Mouse (Mus musculus): Measurements from ENCODE around the gene Atp6v1fnb. TPM values are rescaled to one million over a fixed set of nuclear protein-coding genes. Genes with fewer than 3 reads are reported as not detected.
A peak's percentile ranks its signal among the peaks of the same experiment; 100 is the strongest.

The Atp6v1fnb gene
- polyA plus RNA-seq, 1 experiment: not detected

DNA sequence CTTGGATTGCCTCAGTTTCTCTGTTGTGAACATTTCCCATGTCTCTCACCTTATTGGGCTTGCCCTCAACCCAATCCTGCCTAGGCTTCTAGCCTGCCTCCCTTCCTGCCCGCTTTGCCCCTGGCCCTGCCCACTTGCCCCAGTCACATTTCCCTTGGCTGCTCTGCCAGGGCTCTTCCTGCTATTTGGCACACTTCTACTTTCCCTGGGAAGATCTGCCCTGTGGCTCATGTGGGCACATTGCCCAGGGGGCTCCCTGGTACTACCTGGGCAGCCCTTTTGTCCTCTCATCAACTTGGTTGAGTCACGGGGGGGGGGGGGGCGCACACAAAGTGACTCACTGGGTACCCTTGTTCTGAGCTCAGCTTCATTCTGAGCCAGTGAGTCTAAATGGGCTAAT, 39.1 kb upstream of the Atp6v1fnb start:
- TF ChIP-seq CEBPB (IDR thresholded peaks at IDR 0.05; ENCODE audit: low read depth): no peak
- no peak for TF ChIP-seq FOSL1 (IDR thresholded peaks at IDR 0.05; ENCODE audit: insufficient read depth, low read length, poor library complexity, severe bottlenecking)
- no peak for TF ChIP-seq CTCF (IDR thresholded peaks at IDR 0.05; ENCODE audit: control insufficient read depth, insufficient read depth, insufficient read length)
- no peak for TF ChIP-seq MYOD1 (IDR thresholded peaks at IDR 0.05; ENCODE audit: control insufficient read depth, insufficient read length, low read depth)
- no peak for TF ChIP-seq MYOG (IDR thresholded peaks at IDR 0.05; ENCODE audit: control insufficient read depth, extremely low read depth, insufficient read length)
- TF ChIP-seq USF1 (IDR thresholded peaks at IDR 0.05; ENCODE audit: low read depth): no peak
- no peak for TF ChIP-seq MAX (IDR thresholded peaks at IDR 0.05)
- Histone ChIP-seq H3K79me2 (ENCODE audit: control insufficient read depth, insufficient read depth) (peaks cover 37% of the 10 kb centered on the region), H3K79me3 (ENCODE audit: low read depth) (peaks cover 22% of the 10 kb centered on the region), H3K36me3 (ENCODE audit: control insufficient read depth, insufficient read depth) (peaks cover 2% of the 10 kb centered on the region), H3ac (ENCODE audit: control insufficient read depth, insufficient read length, low read depth) (no peak overlapping the region), H3K4me3 (ENCODE audit: insufficient read depth, poor library complexity, severe bottlenecking) (no peak overlapping the region), H3K27me3 (ENCODE audit: control insufficient read depth, insufficient read depth, insufficient read length) (no peaks in the 10 kb centered on the region)

DNA sequence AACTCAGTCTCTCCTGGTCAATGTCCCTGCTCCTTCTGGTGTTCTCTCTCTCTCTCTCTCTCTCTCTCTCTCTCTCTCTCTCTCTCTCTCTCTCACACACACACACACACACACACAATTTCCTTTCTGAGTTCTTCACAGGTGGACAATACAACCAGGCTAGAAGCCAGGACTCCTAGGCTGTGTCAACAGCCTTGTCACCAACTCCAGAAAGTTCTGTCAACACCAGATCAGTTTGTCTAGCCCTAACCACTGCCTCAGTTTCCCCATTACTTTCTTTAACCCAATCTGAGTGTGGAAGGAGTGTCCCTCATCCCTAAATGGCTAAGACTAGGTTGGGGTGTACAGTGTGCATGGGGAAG, 38.6 kb upstream of the Atp6v1fnb start:
- Histone ChIP-seq H3K79me3 (ENCODE audit: low read depth) (peaks cover 22% of the 10 kb centered on the region), H3K4me3 (ENCODE audit: insufficient read depth, poor library complexity, severe bottlenecking) (peak overlapping the region; percentile 64), H3K79me2 (ENCODE audit: control insufficient read depth, insufficient read depth) (peaks cover 42% of the 10 kb centered on the region), H3K36me3 (ENCODE audit: control insufficient read depth, insufficient read depth) (peaks cover 7% of the 10 kb centered on the region), H3ac (ENCODE audit: control insufficient read depth, insufficient read length, low read depth) (no peak overlapping the region), H3K27me3 (ENCODE audit: control insufficient read depth, insufficient read depth, insufficient read length) (no peaks in the 10 kb centered on the region)
- no peak for TF ChIP-seq MYOD1 (IDR thresholded peaks at IDR 0.05; ENCODE audit: control insufficient read depth, insufficient read length, low read depth)

DNA sequence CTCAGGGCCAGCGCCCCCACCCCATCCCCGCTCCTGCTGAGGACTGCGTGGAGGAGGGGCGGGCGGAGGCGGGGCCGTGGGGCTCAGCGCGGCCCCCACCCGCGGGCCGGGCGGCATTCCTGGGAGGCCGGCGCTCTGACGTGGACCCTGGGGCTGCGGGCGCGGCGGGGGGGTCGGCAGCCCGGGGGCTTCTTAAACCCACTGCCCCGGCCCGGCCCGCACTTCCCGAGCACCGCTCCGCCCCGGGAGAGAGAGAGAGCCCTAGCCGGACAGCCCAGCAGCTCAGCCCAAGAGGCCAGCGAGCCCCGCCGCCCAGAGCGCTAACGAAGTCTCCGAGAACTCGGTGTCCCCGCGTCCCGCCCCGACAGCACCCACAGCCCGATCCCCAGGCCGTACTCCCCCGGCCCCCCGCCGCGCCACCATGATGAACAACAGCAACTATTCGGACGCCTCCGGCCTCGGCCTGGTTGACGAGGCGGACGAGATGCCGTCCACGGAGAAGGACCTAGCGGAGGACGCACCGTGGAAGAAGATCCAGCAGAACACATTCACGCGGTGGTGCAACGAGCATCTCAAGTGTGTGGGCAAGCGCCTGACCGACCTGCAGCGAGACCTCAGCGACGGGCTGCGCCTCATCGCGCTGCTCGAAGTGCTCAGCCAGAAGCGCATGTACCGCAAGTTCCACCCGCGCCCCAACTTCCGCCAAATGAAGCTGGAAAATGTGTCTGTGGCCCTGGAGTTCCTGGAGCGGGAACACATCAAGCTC, 38.0 kb upstream of the Atp6v1fnb start, which contains the start of gene Flnc:
Gene Flnc (plus strand): TSS at position 219 of the 766 bp plus-strand sequence.
- Histone ChIP-seq H3K79me3 (ENCODE audit: low read depth) (peaks cover 22% of the 10 kb centered on the region), H3K27me3 (ENCODE audit: control insufficient read depth, insufficient read depth, insufficient read length) (no peaks in the 10 kb centered on the region), H3ac (ENCODE audit: control insufficient read depth, insufficient read length, low read depth) (peak within 1 kb of the TSS; percentile 77), H3K36me3 (ENCODE audit: control insufficient read depth, insufficient read depth) (peaks cover 11% of the 10 kb centered on the region), H3K79me2 (ENCODE audit: control insufficient read depth, insufficient read depth) (peaks cover 47% of the 10 kb centered on the region), H3K4me3 (ENCODE audit: insufficient read depth, poor library complexity, severe bottlenecking) (peak within 1 kb of the TSS; percentile 64)
- TF ChIP-seq FOSL1 (IDR thresholded peaks at IDR 0.05; ENCODE audit: insufficient read depth, low read length, poor library complexity, severe bottlenecking) (no peak), MYOG (IDR thresholded peaks at IDR 0.05; ENCODE audit: control insufficient read depth, extremely low read depth, insufficient read length) (no peak), MYOD1 (IDR thresholded peaks at IDR 0.05; ENCODE audit: control insufficient read depth, insufficient read length, low read depth) (no peak)

DNA sequence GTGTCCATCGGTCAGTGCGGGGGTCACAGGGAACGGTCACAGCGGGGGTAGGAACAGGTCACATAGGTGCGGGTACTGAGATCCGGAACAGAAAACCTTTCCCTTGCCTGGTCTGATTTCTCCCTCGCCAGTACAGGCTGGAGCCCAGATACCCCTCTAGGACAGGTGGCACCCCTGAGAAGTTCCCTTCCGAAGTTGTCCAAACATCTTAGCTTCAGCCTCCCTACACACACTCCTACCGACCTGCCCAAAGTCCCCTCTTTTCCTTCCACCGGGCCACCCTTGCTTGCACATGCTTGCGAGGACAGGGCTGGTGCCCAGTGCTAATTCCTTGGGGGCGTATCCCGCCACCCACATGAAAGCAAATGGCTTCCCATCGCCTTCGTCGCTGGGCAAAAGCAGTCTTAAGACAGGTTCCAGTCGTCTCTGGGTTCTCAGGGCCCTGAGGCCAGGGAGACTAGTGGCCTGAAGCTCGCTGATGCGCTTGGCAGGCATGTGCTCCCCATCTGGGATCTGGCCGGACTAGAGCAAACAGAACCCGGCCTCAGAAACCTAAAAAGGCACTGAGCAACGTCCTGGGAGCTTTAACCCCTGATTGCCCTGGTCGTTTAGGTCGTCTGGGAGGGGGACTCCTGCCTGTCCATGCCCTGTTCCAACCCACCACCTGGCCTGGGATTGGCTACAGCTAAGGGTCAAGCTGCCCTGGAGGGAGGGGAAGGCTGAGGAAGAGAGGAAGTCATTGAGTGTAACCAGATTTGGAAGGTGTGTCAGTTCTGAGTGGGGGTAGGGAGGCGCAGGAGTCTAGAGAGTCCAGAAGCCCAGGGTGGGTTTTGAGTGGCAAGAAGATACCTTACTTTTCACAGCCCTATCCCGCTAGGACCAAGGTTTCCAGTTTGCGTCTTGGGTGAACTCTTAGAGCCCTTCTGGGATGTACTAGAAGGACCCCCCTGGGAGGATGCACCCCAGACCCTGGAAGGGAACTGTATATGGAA, 37.1 kb upstream of the Atp6v1fnb start:
- TF ChIP-seq USF1 (IDR thresholded peaks at IDR 0.05; ENCODE audit: low read depth) (no peak), MYOG (IDR thresholded peaks at IDR 0.05; ENCODE audit: control insufficient read depth, extremely low read depth, insufficient read length) (no peak), MAX (IDR thresholded peaks at IDR 0.05) (peak; percentile 44), CTCF (IDR thresholded peaks at IDR 0.05; ENCODE audit: control insufficient read depth, insufficient read depth, insufficient read length) (no peak), MYOD1 (IDR thresholded peaks at IDR 0.05; ENCODE audit: control insufficient read depth, insufficient read length, low read depth) (no peak), FOSL1 (IDR thresholded peaks at IDR 0.05; ENCODE audit: insufficient read depth, low read length, poor library complexity, severe bottlenecking) (no peak), CEBPB (IDR thresholded peaks at IDR 0.05; ENCODE audit: low read depth) (no peak)
- H3K79me2 ChIP-seq (ENCODE audit: control insufficient read depth, insufficient read depth): peaks cover 47% of the 10 kb centered on the region
- peaks cover 20% of the 10 kb centered on the region for H3K36me3 ChIP-seq (ENCODE audit: control insufficient read depth, insufficient read depth)
- H3K4me3 ChIP-seq (ENCODE audit: insufficient read depth, poor library complexity, severe bottlenecking): peak overlapping the region; percentile 64
- peak overlapping the region; percentile 77 for H3ac ChIP-seq (ENCODE audit: control insufficient read depth, insufficient read length, low read depth)
- no peaks in the 10 kb centered on the region for H3K27me3 ChIP-seq (ENCODE audit: control insufficient read depth, insufficient read depth, insufficient read length)
- H3K79me3 ChIP-seq (ENCODE audit: low read depth): peaks cover 22% of the 10 kb centered on the region

DNA sequence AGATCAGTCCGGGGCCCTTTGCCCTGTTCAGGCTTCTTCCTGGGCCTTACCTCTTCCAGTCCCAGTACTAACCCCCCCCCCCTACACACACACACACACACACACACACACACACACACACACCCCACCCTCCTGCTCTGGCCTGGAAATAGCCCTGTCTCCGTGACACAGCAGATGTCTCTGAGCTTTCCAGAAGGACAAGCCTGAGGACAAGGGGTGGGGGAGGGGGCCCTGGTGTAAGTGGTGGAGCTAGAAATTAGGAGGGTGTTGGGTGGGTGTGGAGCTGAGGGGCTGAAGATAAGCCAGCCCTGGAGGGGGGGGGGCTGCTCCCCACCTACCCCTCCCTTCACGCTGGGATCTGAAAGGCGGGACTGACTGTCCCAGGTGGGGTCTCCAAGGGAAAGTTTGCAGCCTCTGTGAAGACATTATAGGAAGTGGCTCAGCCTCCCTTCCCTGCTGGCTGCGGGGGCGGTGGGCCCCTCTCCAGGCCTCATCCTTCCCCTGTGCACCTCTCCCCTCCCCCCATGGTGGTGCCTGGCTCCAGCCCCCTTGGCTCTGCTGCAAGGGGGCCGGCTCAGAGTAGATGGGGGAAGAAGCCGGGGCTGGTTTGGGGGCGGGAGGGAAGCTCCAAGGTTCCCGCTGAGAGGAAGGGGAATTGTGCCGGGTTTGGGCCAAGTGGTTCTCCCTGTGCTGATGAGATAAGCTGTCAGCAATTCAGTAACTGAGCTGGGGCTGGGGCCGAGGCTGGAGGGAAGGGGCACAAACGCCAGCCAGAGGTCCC, 36.1 kb upstream of the Atp6v1fnb start:
- H3ac ChIP-seq (ENCODE audit: control insufficient read depth, insufficient read length, low read depth): peak overlapping the region; percentile 51
- peaks cover 30% of the 10 kb centered on the region for H3K36me3 ChIP-seq (ENCODE audit: control insufficient read depth, insufficient read depth)
- no peaks in the 10 kb centered on the region for H3K27me3 ChIP-seq (ENCODE audit: control insufficient read depth, insufficient read depth, insufficient read length)
- no peak for TF ChIP-seq FOSL1 (IDR thresholded peaks at IDR 0.05; ENCODE audit: insufficient read depth, low read length, poor library complexity, severe bottlenecking)
- TF ChIP-seq MAX (IDR thresholded peaks at IDR 0.05): no peak
- no peak for TF ChIP-seq MYOG (IDR thresholded peaks at IDR 0.05; ENCODE audit: control insufficient read depth, extremely low read depth, insufficient read length)
- no peak for TF ChIP-seq CTCF (IDR thresholded peaks at IDR 0.05; ENCODE audit: control insufficient read depth, insufficient read depth, insufficient read length)
- no peak for TF ChIP-seq MYOD1 (IDR thresholded peaks at IDR 0.05; ENCODE audit: control insufficient read depth, insufficient read length, low read depth)
- TF ChIP-seq CEBPB (IDR thresholded peaks at IDR 0.05; ENCODE audit: low read depth): no peak
- no peak for TF ChIP-seq USF1 (IDR thresholded peaks at IDR 0.05; ENCODE audit: low read depth)
- peak overlapping the region; percentile 64 for H3K4me3 ChIP-seq (ENCODE audit: insufficient read depth, poor library complexity, severe bottlenecking)
- H3K79me3 ChIP-seq (ENCODE audit: low read depth): peaks cover 22% of the 10 kb centered on the region
- H3K79me2 ChIP-seq (ENCODE audit: control insufficient read depth, insufficient read depth): peaks cover 47% of the 10 kb centered on the region

Data from C2C12 (cell line).